Mouse (Mus musculus) limb, embryonic 10.5 days (tissue): ENCODE measurements around the gene Sned1. TPM values are rescaled to one million over a fixed set of nuclear protein-coding genes. Genes with fewer than 3 reads are reported as not detected.
A peak's percentile ranks its signal among the peaks of the same experiment; 100 is the strongest.

Experiments
- DNase-seq: peaks from one replicate; pipeline ENCODE4 v3.0.0-alpha.2; 2017; ENCODE audit warnings: low spot score
- H3K27ac ChIP-seq: fragments of 300-500 bp; sonication (generic); 2 replicates; pipeline ENCODE4 v1.5.1; 2016; ENCODE audit warnings: mild to moderate bottlenecking
- H3K27me3 ChIP-seq: fragments of 300-500 bp; sonication (generic); 2 replicates; pipeline ENCODE4 v1.6.1; 2016; ENCODE audit warnings: low read depth, mild to moderate bottlenecking; ENCODE audit not compliant: poor library complexity, severe bottlenecking
- H3K36me3 ChIP-seq: fragments of 300-500 bp; sonication (generic); 2 replicates; pipeline ENCODE4 v1.6.1; 2016; ENCODE audit warnings: mild to moderate bottlenecking, moderate library complexity
- H3K4me1 ChIP-seq: fragments of 300-500 bp; sonication (generic); 2 replicates; pipeline ENCODE4 v1.6.1; 2016
- H3K4me3 ChIP-seq: fragments of 300-500 bp; sonication (generic); 2 replicates; pipeline ENCODE4 v1.5.1; 2016; ENCODE audit warnings: mild to moderate bottlenecking, moderate library complexity
- H3K9me3 ChIP-seq: fragments of 300-500 bp; sonication (generic); replicated peaks from 2 replicates; pipeline ENCODE4 v1.6.1; 2016; ENCODE audit warnings: mild to moderate bottlenecking
- WGBS: fragments of 180-500 bp; shearing (Covaris S2); methylation state at CpG from one replicate; pipeline ENCODE4 v1.1.7; 2016; 5-methylcytosine and 5-hydroxymethylcytosine counted together
- polyA plus RNA-seq: library from polyadenylated mRNA; unstranded; fragments of >200 nt; fragmentation: Nextera tagmentation; extraction: Ambion mirVana; gene quantifications from 2 replicates; pipeline ENCODE4 v1.2.1, GENCODE M21; 2016

Sned1 gene
- polyA plus RNA-seq, 1 experiment from 2014 or later: 27.8 TPM

- H3K27me3 ChIP-seq: no peaks in the 10 kb centered on the region
- H3K27ac ChIP-seq: peak overlapping the region; percentile 83
- no peaks in the 10 kb centered on the region for H3K36me3 ChIP-seq
- 64% methylated on average over 9 of the region's 9 CpGs for WGBS
- H3K9me3 ChIP-seq: no peaks in the 10 kb centered on the region
- no peak for DNase-seq
- no peak overlapping the region for H3K4me3 ChIP-seq
- H3K4me1 ChIP-seq: peaks cover 85% of the 10 kb centered on the region
Observed at GRCm38 (mm10) chr1:93216839-93217497, 18.7 kb upstream of the Sned1 start.

DNA sequence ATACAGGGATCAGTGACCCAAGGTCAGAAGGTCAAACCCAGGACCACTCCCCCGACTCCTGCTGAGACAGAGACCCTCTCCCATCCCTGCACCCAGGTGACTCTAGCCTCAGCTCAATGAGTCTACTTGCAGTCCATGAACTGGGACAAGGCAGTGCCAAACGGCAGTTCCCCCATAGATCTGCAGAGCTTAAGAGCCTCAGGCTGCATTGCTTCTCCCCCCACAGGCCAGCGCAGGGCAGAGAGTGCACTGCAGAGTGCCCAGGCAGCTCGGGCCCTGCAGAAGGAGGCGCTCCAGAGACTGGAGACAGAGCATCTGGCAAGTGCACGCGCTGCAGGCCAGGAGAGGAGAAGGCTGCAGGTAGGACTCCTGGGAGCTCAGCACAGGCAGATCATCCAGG, 18.1 kb upstream of the Sned1 start:
- Histone ChIP-seq H3K4me3 (no peak overlapping the region), H3K4me1 (peaks cover 80% of the 10 kb centered on the region), H3K36me3 (no peaks in the 10 kb centered on the region), H3K27ac (peak overlapping the region; percentile 83), H3K9me3 (no peaks in the 10 kb centered on the region), H3K27me3 (no peaks in the 10 kb centered on the region)
- no peak for DNase-seq
- 35% methylated on average over 7 of the region's 7 CpGs for WGBS

- H3K4me3 ChIP-seq: 0 out of 2 replicates have a peak overlapping the region, but pooled peaks have one; percentile 4
- WGBS: 43% methylated on average over 7 of the region's 7 CpGs
- H3K27ac ChIP-seq: peak overlapping the region; percentile 91
- peak; percentile 61 for DNase-seq
- no peaks in the 10 kb centered on the region for H3K9me3 ChIP-seq
- no peaks in the 10 kb centered on the region for H3K36me3 ChIP-seq
- H3K4me1 ChIP-seq: peaks cover 83% of the 10 kb centered on the region
- peaks cover 17% of the 10 kb centered on the region for H3K27me3 ChIP-seq
Observed at GRCm38 (mm10) chr1:93220776-93221175, 14.9 kb upstream of the Sned1 start.

DNA sequence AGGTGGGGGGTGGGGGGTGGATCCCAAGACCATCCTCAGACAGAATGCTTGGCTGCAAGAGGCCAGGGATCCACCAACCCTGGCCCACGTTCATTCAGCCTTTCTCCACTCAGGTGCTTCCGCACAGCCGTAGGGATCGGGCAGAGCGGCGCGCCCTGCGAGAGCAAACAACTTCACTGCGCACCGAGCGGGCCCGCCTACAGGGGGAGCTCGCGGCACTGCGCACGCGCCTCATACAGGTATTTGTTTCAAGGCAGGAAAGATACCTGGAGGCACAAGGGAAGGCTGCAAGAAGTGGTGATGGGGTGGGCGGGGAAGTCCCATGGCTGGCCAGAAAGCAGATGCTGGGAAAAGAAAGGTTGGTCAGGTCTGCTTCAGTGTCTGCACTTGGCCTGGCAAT, 11.7 kb upstream of the Sned1 start:
- peak overlapping the region; percentile 89 for H3K27ac ChIP-seq
- no peaks in the 10 kb centered on the region for H3K9me3 ChIP-seq
- peaks cover 85% of the 10 kb centered on the region for H3K4me1 ChIP-seq
- H3K4me3 ChIP-seq: no peak overlapping the region
- DNase-seq: peak; percentile 80
- H3K27me3 ChIP-seq: peaks cover 17% of the 10 kb centered on the region
- WGBS: 8% methylated on average over 18 of the region's 18 CpGs
- no peaks in the 10 kb centered on the region for H3K36me3 ChIP-seq

- Histone ChIP-seq H3K36me3 (no peaks in the 10 kb centered on the region), H3K27me3 (peaks cover 17% of the 10 kb centered on the region), H3K4me1 (peaks cover 79% of the 10 kb centered on the region), H3K9me3 (no peaks in the 10 kb centered on the region), H3K4me3 (0 out of 2 replicates have a peak overlapping the region, but pooled peaks have one; percentile 3), H3K27ac (peak overlapping the region; percentile 89)
- WGBS: 39% methylated on average over 4 of the region's 4 CpGs
- DNase-seq: no peak
Observed at GRCm38 (mm10) chr1:93225226-93225625, 10.4 kb upstream of the Sned1 start.

DNA sequence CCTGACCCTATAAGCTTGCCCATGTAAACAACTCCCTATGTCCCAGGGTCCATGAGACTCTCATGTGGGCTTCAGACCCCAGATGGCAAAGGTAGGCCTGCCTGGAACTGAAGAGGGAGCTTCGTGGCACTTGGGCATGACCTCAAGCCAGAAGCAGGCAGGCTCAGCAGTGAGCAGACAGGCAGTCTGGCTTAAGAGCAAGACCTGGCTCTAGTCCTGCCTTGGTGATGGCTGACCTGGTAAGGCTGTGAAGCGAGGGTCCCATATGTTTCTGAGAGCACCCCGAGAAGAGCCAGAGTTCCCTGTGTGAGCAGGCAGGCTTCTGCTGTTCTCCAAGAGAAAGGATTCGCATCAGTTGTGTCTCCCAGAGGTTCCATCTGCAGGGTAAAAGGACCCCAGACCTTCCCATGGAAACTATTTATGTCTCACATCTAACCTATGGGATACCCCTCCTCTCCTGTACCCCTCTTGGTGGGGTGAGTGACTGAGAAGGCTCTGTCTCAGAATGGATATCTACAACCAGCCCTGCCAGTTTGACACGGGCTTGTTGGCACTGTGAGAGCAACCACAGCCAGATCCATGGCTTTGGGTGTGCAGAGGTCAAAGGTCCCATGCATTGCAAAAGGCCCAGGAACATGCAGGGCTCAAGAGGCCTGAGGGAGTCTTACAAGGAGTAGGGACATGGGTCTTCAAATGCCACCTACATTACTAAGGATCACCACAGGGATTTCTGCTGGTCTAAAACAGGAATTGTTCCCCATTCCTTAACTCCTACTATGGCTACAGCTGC, 9.7 kb upstream of the Sned1 start:
- Histone ChIP-seq H3K36me3 (no peaks in the 10 kb centered on the region), H3K27me3 (peaks cover 17% of the 10 kb centered on the region), H3K9me3 (no peaks in the 10 kb centered on the region), H3K27ac (peak overlapping the region; percentile 89), H3K4me1 (peaks cover 72% of the 10 kb centered on the region), H3K4me3 (no peak overlapping the region)
- 80% methylated on average over 5 of the region's 5 CpGs for WGBS
- no peak for DNase-seq

DNA sequence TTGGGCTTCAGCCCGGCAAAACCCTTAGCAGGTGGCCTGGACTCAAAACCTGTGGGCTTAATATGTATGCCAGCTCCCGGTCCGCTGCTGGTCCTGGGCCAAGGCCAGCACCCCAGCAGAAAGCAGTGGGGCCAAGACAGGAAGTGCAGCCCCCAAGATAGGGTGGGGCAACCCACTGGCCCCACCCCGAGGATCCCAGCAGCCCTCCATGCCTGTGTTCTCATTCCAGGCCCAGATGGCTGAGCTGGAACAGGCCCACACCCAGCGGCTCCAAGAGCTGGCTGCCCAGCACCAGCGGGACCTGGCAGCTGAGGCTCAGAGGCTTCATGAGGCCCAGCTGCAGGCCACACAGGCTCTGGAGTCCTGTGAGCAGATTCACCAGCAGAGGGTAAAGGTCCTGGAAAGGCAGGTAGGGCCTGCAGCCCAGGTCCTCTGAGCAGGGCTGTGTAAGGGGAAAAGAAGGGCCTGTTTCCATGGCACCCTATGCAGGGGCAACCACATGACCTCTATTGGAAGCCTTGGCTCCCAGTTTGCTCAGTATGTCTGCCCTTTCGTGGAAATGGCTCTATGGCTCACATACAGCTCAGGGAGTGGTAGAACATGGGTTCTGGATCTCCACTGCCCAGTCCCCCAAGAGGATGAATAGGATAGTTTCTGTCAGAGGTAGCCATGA, 8.2 kb upstream of the Sned1 start:
- Histone ChIP-seq H3K36me3 (no peaks in the 10 kb centered on the region), H3K4me1 (peaks cover 71% of the 10 kb centered on the region), H3K9me3 (no peaks in the 10 kb centered on the region), H3K4me3 (no peak overlapping the region), H3K27ac (peak overlapping the region; percentile 89), H3K27me3 (peaks cover 17% of the 10 kb centered on the region)
- 88% methylated on average over 7 of the region's 7 CpGs for WGBS
- DNase-seq: no peak

DNA sequence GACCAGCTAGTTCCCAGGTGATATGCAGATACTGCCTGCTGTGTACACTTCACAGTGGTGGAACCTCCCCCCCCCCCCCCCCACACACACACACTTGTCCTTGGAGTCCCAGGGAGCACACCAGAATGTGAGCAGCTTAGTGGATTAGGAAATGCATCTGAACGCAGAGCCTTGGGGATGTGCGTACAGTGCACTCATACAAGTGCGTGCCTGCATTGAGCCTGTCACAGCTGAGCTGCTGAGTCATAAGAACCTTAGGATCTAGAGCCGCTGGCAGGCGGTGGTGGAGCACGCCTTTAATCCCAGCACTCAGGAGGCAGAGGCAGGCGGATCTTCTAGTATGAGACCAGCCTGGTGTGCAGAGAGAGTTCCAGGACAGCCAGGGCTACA, 7.7 kb upstream of the Sned1 start:
- WGBS: 94% methylated on average over 7 of the region's 7 CpGs
- H3K4me3 ChIP-seq: no peak overlapping the region
- H3K27me3 ChIP-seq: peaks cover 14% of the 10 kb centered on the region
- no peaks in the 10 kb centered on the region for H3K9me3 ChIP-seq
- peak overlapping the region; percentile 89 for H3K27ac ChIP-seq
- H3K4me1 ChIP-seq: peaks cover 73% of the 10 kb centered on the region
- DNase-seq: no peak
- H3K36me3 ChIP-seq: no peaks in the 10 kb centered on the region

GRCm38 (mm10) chr1:93229221-93229620, 6.4 kb upstream of the Sned1 start:
- WGBS: 89% methylated on average over 6 of the region's 6 CpGs
- DNase-seq: no peak
- no peak overlapping the region for H3K4me3 ChIP-seq
- no peaks in the 10 kb centered on the region for H3K36me3 ChIP-seq
- H3K27ac ChIP-seq: peak overlapping the region; percentile 56; the same call in 1 of the 2 replicates
- H3K4me1 ChIP-seq: peaks cover 73% of the 10 kb centered on the region
- peaks cover 1% of the 10 kb centered on the region; the same call in 1 of the 2 replicates for H3K27me3 ChIP-seq
- no peaks in the 10 kb centered on the region for H3K9me3 ChIP-seq

DNA sequence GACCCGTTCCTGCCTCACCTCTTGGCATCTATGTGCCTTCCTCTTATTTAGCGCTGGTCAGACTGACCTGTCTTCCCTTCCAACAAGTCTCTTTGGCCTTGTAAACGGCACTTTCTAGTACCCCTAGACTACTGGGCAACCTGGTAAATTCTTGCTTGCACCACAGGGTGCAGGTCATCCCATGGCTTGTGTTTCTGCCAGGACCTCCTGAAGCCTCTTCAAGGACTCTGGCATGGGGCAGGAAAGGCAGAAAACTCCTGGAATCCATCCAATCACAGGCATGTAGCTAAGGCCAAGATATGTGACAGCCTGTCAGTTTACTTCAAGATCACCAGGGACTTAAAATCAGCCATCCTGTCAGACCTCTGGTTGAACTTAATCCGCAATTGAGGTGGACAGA, 6.0 kb upstream of the Sned1 start:
- H3K4me3 ChIP-seq: no peak overlapping the region
- no peaks in the 10 kb centered on the region for H3K9me3 ChIP-seq
- H3K4me1 ChIP-seq: peaks cover 73% of the 10 kb centered on the region
- H3K27me3 ChIP-seq: no peaks in the 10 kb centered on the region
- no peak for DNase-seq
- H3K27ac ChIP-seq: peak overlapping the region; percentile 56; the same call in 1 of the 2 replicates
- no peaks in the 10 kb centered on the region for H3K36me3 ChIP-seq
- WGBS: 83% methylated on average over 4 of the region's 4 CpGs

- peaks cover 65% of the 10 kb centered on the region for H3K4me1 ChIP-seq
- peaks cover 9% of the 10 kb centered on the region for H3K36me3 ChIP-seq
- no peak for DNase-seq
- WGBS: 6% methylated on average over 3 of the region's 3 CpGs
- peak overlapping the region; percentile 84 for H3K27ac ChIP-seq
- H3K4me3 ChIP-seq: peak overlapping the region; percentile 64
- H3K27me3 ChIP-seq: peaks cover 23% of the 10 kb centered on the region
- no peaks in the 10 kb centered on the region for H3K9me3 ChIP-seq
Observed at GRCm38 (mm10) chr1:93236545-93236924, 894 bp downstream of the Sned1 start.

- Histone ChIP-seq H3K27ac (no peak overlapping the region), H3K9me3 (no peaks in the 10 kb centered on the region), H3K36me3 (peaks cover 15% of the 10 kb centered on the region), H3K4me3 (no peak overlapping the region; the same call in 1 of the 2 replicates), H3K27me3 (peaks cover 23% of the 10 kb centered on the region), H3K4me1 (peaks cover 58% of the 10 kb centered on the region)
- 89% methylated on average over 10 of the region's 10 CpGs for WGBS
- no peak for DNase-seq
Observed at GRCm38 (mm10) chr1:93237676-93238075, 2.0 kb downstream of the Sned1 start.

- Histone ChIP-seq H3K4me3 (peak overlapping the region; percentile 20; the same call in 1 of the 2 replicates), H3K4me1 (peaks cover 52% of the 10 kb centered on the region), H3K9me3 (no peaks in the 10 kb centered on the region), H3K36me3 (peaks cover 15% of the 10 kb centered on the region), H3K27me3 (peaks cover 23% of the 10 kb centered on the region), H3K27ac (no peak overlapping the region)
- no peak for DNase-seq
- 52% methylated on average over 4 of the region's 4 CpGs for WGBS
Observed at GRCm38 (mm10) chr1:93238201-93238600, 2.6 kb downstream of the Sned1 start.
